Mouse (Mus musculus) 3134 (cell line): ENCODE results near the gene Cdk18.
"Not testable (repeated sequence)": the region's sequence is repeated elsewhere in the genome, so short reads cannot be mapped to it uniquely, and the experiment has no call there.

ENCODE experiments used
- DNase-seq: peaks from one replicate; pipeline ENCODE4 v3.0.0-alpha.2; 2011; ENCODE audit warnings: low spot score; ENCODE audit not compliant: insufficient read length; ENCODE audit errors: extremely low read depth

Cdk18 gene

GRCm38 (mm10) chr1:132139416-132139864, at the start of gene Cdk18:
Cdk18 (minus strand) TSS chr1:132139684.
- DNase-seq = peak; percentile 87

GRCm38 (mm10) chr1:132189231-132189630, 49.7 kb upstream of the Cdk18 start:
- DNase-seq = no peak

GRCm38 (mm10) chr1:132188442-132189066, 49.1 kb upstream of the Cdk18 start:
- no peak for DNase-seq

GRCm38 (mm10) chr1:132186303-132186702, 46.8 kb upstream of the Cdk18 start:
- no peak for DNase-seq

- DNase-seq = no peak
Observed at GRCm38 (mm10) chr1:132171619-132172018, 32.1 kb upstream of the Cdk18 start.

- DNase-seq = no peak
Observed at GRCm38 (mm10) chr1:132170698-132171097, 31.2 kb upstream of the Cdk18 start.

- DNase-seq = peak; percentile 36
Observed at GRCm38 (mm10) chr1:132168115-132168767, 28.8 kb upstream of the Cdk18 start.

- DNase-seq = no peak
Observed at GRCm38 (mm10) chr1:132165859-132166258, 26.4 kb upstream of the Cdk18 start.

GRCm38 (mm10) chr1:132164780-132165518, 25.5 kb upstream of the Cdk18 start:
- no peak for DNase-seq

- not testable (repeated sequence) for DNase-seq
Observed at GRCm38 (mm10) chr1:132162618-132163017, 23.1 kb upstream of the Cdk18 start.

GRCm38 (mm10) chr1:132161211-132161880, 21.9 kb upstream of the Cdk18 start:
- DNase-seq = no peak

- no peak for DNase-seq
Observed at GRCm38 (mm10) chr1:132159681-132160080, 20.2 kb upstream of the Cdk18 start.

- DNase-seq = no peak
Observed at GRCm38 (mm10) chr1:132158741-132159140, 19.3 kb upstream of the Cdk18 start.

GRCm38 (mm10) chr1:132157808-132158207, 18.3 kb upstream of the Cdk18 start:
- DNase-seq = no peak

- peak; percentile 47 for DNase-seq
Observed at GRCm38 (mm10) chr1:132157016-132157781, 17.7 kb upstream of the Cdk18 start.

GRCm38 (mm10) chr1:132155737-132156136, 16.3 kb upstream of the Cdk18 start:
- DNase-seq = peak; percentile 70

- no peak for DNase-seq
Observed at GRCm38 (mm10) chr1:132153691-132154090, 14.2 kb upstream of the Cdk18 start.

GRCm38 (mm10) chr1:132153086-132153690, 13.7 kb upstream of the Cdk18 start:
- DNase-seq = no peak

GRCm38 (mm10) chr1:132151908-132152307, 12.4 kb upstream of the Cdk18 start:
- DNase-seq = peak; percentile 81
